8 mouse cellular contexts compared by ENCODE assay signal in genomic region chr11:20531682-20531991, GRCm38 (mm10). TPM values are rescaled to one million over a fixed set of nuclear protein-coding genes. Genes with fewer than 3 reads are reported as not detected.
DNase-seq lines count a peak whose midpoint lies in the region; ATAC-seq and TF ChIP-seq lines count a peak whose summit lies in the region.

No protein-coding gene starts in this region.

- DNase-seq in cerebellum, adult 2 months: no peak
- no peak for DNase-seq in cerebellum, postnatal 14 days
- no peak for DNase-seq in spleen, adult 2 months (ENCODE audit: low read depth in 1 of 2, low spot score in 2 of 2)
- no peak for DNase-seq in spleen, adult 18-20 months
- DNase-seq in urinary bladder, adult 2 months (ENCODE audit: low spot score): no peak
- no peak for DNase-seq in layer of hippocampus, postnatal 25 days (ENCODE audit: extremely low spot score in 1 of 2, low spot score in 1 of 2)

- no peaks in the 10 kb centered on the region for H3K9me3 ChIP-seq in liver, embryonic 12.5 days (replicated peaks)
- H3K9me3 ChIP-seq in stomach, embryonic 16.5 days (replicated peaks; ENCODE audit: control insufficient read depth, low read length): no peaks in the 10 kb centered on the region

- 31% methylated on average over 1 of the region's 1 CpGs for WGBS in cerebellum, adult 2 months
- 5% methylated on average over 1 of the region's 1 CpGs for WGBS in spleen, adult 2 months
- WGBS in liver, embryonic 12.5 days (ENCODE audit: insufficient replicate concordance): 4% methylated on average over 1 of the region's 1 CpGs
- 3% methylated on average over 1 of the region's 1 CpGs for WGBS in stomach, embryonic 16.5 days

- 0 out of 2 replicates have a peak, but pooled peaks have one; percentile 4 for ATAC-seq in liver, embryonic 12.5 days
- no peak for ATAC-seq in stomach, embryonic 16.5 days (ENCODE audit: insufficient read depth, low FRiP score)

- H3K27ac ChIP-seq in cerebellum, adult 2 months (ENCODE audit: insufficient read depth, low read length): peak overlapping the region; percentile 47
- peak overlapping the region; percentile 2 for H3K27ac ChIP-seq in spleen, adult 2 months (ENCODE audit: insufficient read depth, low read length)
- no peak overlapping the region for H3K27ac ChIP-seq in liver, embryonic 12.5 days
- H3K27ac ChIP-seq in stomach, embryonic 16.5 days (ENCODE audit: low read length): peak overlapping the region; percentile 91

- H3K27me3 ChIP-seq in cerebellum, adult 2 months (ENCODE audit: control insufficient read depth, insufficient read depth, low read length): no peaks in the 10 kb centered on the region
- no peaks in the 10 kb centered on the region for H3K27me3 ChIP-seq in spleen, adult 2 months (ENCODE audit: control insufficient read depth, insufficient read depth, low read length)
- H3K27me3 ChIP-seq in liver, embryonic 12.5 days (replicated peaks): peaks cover 30% of the 10 kb centered on the region
- no peaks in the 10 kb centered on the region for H3K27me3 ChIP-seq in stomach, embryonic 16.5 days (ENCODE audit: control insufficient read depth, insufficient read depth, low read length)

- no peak for TF ChIP-seq CTCF in cerebellum, adult 2 months (IDR thresholded peaks at IDR 0.05; ENCODE audit: borderline replicate concordance, insufficient read depth, low read depth, low read length)
- no peak for TF ChIP-seq CTCF in spleen, adult 2 months (IDR thresholded peaks at IDR 0.05; ENCODE audit: extremely low read depth, insufficient read depth, insufficient read length, insufficient replicate concordance)

- H3K9ac ChIP-seq in liver, embryonic 12.5 days: peak overlapping the region; percentile 67
- H3K9ac ChIP-seq in stomach, embryonic 16.5 days (ENCODE audit: low read length): peak overlapping the region; percentile 78

- no peak for TF ChIP-seq POLR2A in cerebellum, adult 2 months (IDR thresholded peaks at IDR 0.05; ENCODE audit: borderline replicate concordance, insufficient read depth, low read length)
- TF ChIP-seq POLR2A in spleen, adult 2 months (IDR thresholded peaks at IDR 0.05; ENCODE audit: low read depth, low read length): no peak

- H3K4me2 ChIP-seq in liver, embryonic 12.5 days: peak overlapping the region; percentile 89
- H3K4me2 ChIP-seq in stomach, embryonic 16.5 days (ENCODE audit: low read depth, low read length): peak overlapping the region; percentile 94

- H3K4me3 ChIP-seq in cerebellum, adult 2 months (replicated peaks; ENCODE audit: insufficient read depth, low read depth, low read length): peak overlapping the region; percentile 83
- H3K4me3 ChIP-seq in spleen, adult 2 months (ENCODE audit: extremely low read depth, insufficient read depth, insufficient read length): peak overlapping the region; percentile 53; the same call in 1 of the 2 replicates
- H3K4me3 ChIP-seq in liver, embryonic 12.5 days: peak overlapping the region; percentile 53
- H3K4me3 ChIP-seq in stomach, embryonic 16.5 days (replicated peaks; ENCODE audit: low read length): peak overlapping the region; percentile 59

- peaks cover 3% of the 10 kb centered on the region for H3K4me1 ChIP-seq in cerebellum, adult 2 months (ENCODE audit: control insufficient read depth, insufficient read depth, low read length)
- H3K4me1 ChIP-seq in spleen, adult 2 months (ENCODE audit: control insufficient read depth, insufficient read depth, insufficient read length): peaks cover 2% of the 10 kb centered on the region; the same call in 1 of the 2 replicates
- H3K4me1 ChIP-seq in liver, embryonic 12.5 days: peaks cover 17% of the 10 kb centered on the region
- H3K4me1 ChIP-seq in stomach, embryonic 16.5 days (ENCODE audit: control insufficient read depth, insufficient read depth, low read length): peaks cover 3% of the 10 kb centered on the region; the same call in 1 of the 2 replicates

- no peaks in the 10 kb centered on the region for H3K36me3 ChIP-seq in spleen, adult 2 months (ENCODE audit: control insufficient read depth, insufficient read depth, low read length)
- H3K36me3 ChIP-seq in liver, embryonic 12.5 days: no peaks in the 10 kb centered on the region
- no peaks in the 10 kb centered on the region for H3K36me3 ChIP-seq in stomach, embryonic 16.5 days (ENCODE audit: control insufficient read depth, insufficient read depth, low read length)

RNA-seq across cellular contexts. Expression of gene Sertad2, which starts 11.4 kb away (rescaled TPM):
- polyA plus RNA-seq in cerebellum, adult 2 months (2012; rRNA removed): 15.5 and 15.9 TPM in 2 replicates
- 22.3 and 35.1 TPM in 2 replicates for polyA plus RNA-seq in spleen, adult 2 months (2012; rRNA removed)
- 25.8 and 27.8 TPM in 2 replicates for polyA plus RNA-seq in liver, embryonic 12.5 days (2016; fragmentation: Nextera tagmentation; extraction: Ambion mirVana)
- polyA plus RNA-seq in stomach, embryonic 16.5 days (2015; fragmentation: Nextera tagmentation; extraction: Ambion mirVana): 24.0 and 30.8 TPM in 2 replicates
- polyA plus RNA-seq in urinary bladder, adult 2 months (2012; rRNA removed): 18.0 and 19.1 TPM in 2 replicates
- 10 to 100 TPM; 19.0 to 25.1 TPM for total RNA-seq in layer of hippocampus, postnatal 25 days (2021)
